Mouse (Mus musculus) limb, embryonic 12.5 days (tissue): ENCODE data around the gene Vmn2r102. TPM values are rescaled to one million over a fixed set of nuclear protein-coding genes. Genes with fewer than 3 reads are reported as not detected.

Experiments used
- ATAC-seq: fragments of 200-750 bp; cut with Nextera tagmentation; 2 replicates; pipeline ENCODE4 v1.8.0; 2017; ENCODE audit warnings: low read depth, moderate TSS enrichment; ENCODE audit not compliant: insufficient number of reproducible peaks, insufficient read depth, low FRiP score, low TSS enrichment
- H3K27ac ChIP-seq: fragments of 300-500 bp; sonication (generic); 2 replicates; pipeline ENCODE4 v1.5.1; 2016; ENCODE audit warnings: mild to moderate bottlenecking, moderate library complexity
- H3K27me3 ChIP-seq: fragments of 300-500 bp; sonication (generic); 2 replicates; pipeline ENCODE4 v1.6.1; 2016; ENCODE audit warnings: mild to moderate bottlenecking, moderate library complexity
- H3K36me3 ChIP-seq: fragments of 300-500 bp; sonication (generic); 2 replicates; pipeline ENCODE4 v1.6.1; 2016; ENCODE audit warnings: mild to moderate bottlenecking, moderate library complexity
- H3K4me1 ChIP-seq: fragments of 300-500 bp; sonication (generic); replicated peaks from 2 replicates; pipeline ENCODE4 v1.6.1; 2016
- H3K4me2 ChIP-seq: fragments of 300-500 bp; sonication (generic); 2 replicates; pipeline ENCODE4 v1.6.1; 2016; ENCODE audit warnings: mild to moderate bottlenecking, moderate library complexity
- H3K4me3 ChIP-seq: fragments of 300-500 bp; sonication (generic); replicated peaks from 2 replicates; pipeline ENCODE4 v1.5.1; 2016; ENCODE audit warnings: mild to moderate bottlenecking
- H3K9ac ChIP-seq: fragments of 300-500 bp; sonication (generic); replicated peaks from 2 replicates; pipeline ENCODE4 v1.6.1; 2016; ENCODE audit warnings: mild to moderate bottlenecking, moderate library complexity
- H3K9me3 ChIP-seq: fragments of 300-500 bp; sonication (generic); 2 replicates; pipeline ENCODE4 v1.6.1; 2016; ENCODE audit warnings: mild to moderate bottlenecking, moderate library complexity
- WGBS: fragments of 180-500 bp; shearing (Covaris S2); methylation state at CpG from one replicate; pipeline ENCODE4 v1.1.7; 2016; 5-methylcytosine and 5-hydroxymethylcytosine counted together
- polyA plus RNA-seq: library from polyadenylated mRNA; unstranded; fragments of >200 nt; fragmentation: Nextera tagmentation; extraction: Ambion mirVana; gene quantifications from 2 replicates; pipeline ENCODE4 v1.2.1, GENCODE M21; 2016

The Vmn2r102 gene
- not detected in 2 replicates for polyA plus RNA-seq

DNA sequence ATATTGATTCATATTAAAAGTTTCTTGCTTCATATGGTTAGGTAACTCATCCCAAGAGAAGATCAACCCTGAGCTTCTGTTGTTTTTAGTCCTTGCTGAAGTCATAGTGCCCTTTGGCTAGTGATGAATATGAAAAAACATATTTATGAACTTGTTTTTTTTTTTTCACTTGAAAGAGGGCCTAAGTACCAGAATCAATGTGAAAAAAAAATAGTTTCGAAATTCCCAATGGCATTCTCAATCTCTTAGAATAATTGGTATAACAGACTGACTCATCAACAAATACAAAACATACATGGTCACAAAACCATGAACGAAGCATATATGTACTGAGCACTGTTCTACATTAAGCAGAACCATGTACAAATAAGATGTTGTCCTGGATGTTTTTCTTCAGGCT, at the start of gene Vmn2r102:
Gene Vmn2r102 (plus strand): TSS at position 301 of the 400 bp plus-strand sequence.
- H3K4me1 ChIP-seq = no peaks in the 10 kb centered on the region
- no peak for ATAC-seq
- 63% methylated on average over 2 of the region's 2 CpGs for WGBS
- no peak within 1 kb of the TSS for H3K9ac ChIP-seq
- no peak within 1 kb of the TSS for H3K4me3 ChIP-seq
- no peaks in the 10 kb centered on the region for H3K9me3 ChIP-seq
- H3K27ac ChIP-seq = no peak within 1 kb of the TSS
- no peaks in the 10 kb centered on the region for H3K36me3 ChIP-seq
- no peaks in the 10 kb centered on the region for H3K27me3 ChIP-seq
- H3K4me2 ChIP-seq = no peak within 1 kb of the TSS

DNA sequence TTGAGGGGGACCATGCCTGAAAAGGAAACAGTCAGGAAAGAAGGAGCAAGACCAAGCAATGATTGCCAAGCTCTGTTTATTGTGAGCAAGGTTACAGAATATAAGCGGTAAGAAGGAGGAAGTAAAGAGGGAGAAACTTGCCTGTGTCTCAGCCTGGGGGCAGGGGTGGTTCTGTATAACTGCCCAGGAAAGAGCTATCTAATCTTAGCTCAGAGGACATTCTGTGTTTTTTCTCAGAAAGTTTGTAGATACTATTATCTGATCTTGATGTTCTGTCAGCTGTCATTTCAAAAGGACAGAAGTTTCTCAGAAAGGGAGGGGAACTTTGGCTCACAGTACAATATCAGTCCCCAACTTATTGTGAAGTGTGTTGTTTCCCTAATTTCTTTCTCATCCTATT, 30.8 kb upstream of the Vmn2r102 start:
- no peaks in the 10 kb centered on the region for H3K27me3 ChIP-seq
- H3K4me1 ChIP-seq = no peaks in the 10 kb centered on the region
- H3K9ac ChIP-seq = no peak overlapping the region
- no peak for ATAC-seq
- H3K27ac ChIP-seq = no peak overlapping the region
- 85% methylated on average over 1 of the region's 1 CpGs for WGBS
- H3K4me2 ChIP-seq = no peak overlapping the region
- no peaks in the 10 kb centered on the region for H3K36me3 ChIP-seq
- H3K9me3 ChIP-seq = peaks cover 47% of the 10 kb centered on the region
- H3K4me3 ChIP-seq = no peak overlapping the region

DNA sequence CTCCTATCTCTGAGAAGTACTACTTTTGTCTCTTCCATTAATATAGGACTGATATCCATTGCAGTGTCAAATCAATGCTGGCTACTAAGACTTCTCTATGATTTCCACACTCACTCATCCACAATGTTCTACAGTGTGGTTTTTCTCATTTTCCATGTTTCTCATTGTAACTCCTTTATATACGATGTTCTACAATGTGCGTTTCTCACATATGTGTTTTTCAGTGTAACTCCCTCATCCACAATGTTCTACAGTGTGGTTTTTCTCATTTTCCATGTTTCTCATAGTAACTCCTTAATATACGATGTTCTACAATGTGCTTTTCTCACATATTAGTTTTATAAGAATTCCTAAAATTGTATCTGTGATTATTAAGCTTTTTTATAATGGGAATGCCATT, 1.7 kb upstream of the Vmn2r102 start:
- no peaks in the 10 kb centered on the region for H3K9me3 ChIP-seq
- no peak overlapping the region for H3K4me3 ChIP-seq
- no peak overlapping the region for H3K27ac ChIP-seq
- H3K36me3 ChIP-seq = no peaks in the 10 kb centered on the region
- 55% methylated on average over 3 of the region's 3 CpGs for WGBS
- H3K27me3 ChIP-seq = no peaks in the 10 kb centered on the region
- H3K9ac ChIP-seq = no peak overlapping the region
- H3K4me2 ChIP-seq = no peak overlapping the region
- ATAC-seq = no peak
- no peaks in the 10 kb centered on the region for H3K4me1 ChIP-seq

DNA sequence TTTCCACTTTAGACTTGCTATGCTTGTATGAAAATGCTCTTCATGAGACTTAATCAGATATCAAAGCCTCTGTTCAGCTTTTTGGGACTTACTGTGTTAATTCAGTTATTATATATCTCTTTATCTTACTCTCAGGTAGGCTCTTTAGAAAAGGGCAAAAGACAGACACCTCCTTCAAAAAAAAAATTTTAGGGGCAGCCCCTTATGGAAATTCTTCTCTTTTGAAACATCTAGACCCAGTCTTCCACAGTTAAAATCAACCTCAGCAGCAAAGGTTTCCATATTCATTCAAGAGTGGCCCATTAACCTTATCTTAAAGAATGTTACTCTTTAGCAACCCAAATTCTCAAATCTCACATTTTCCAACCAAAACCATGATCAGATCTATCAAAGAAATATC, 31.9 kb downstream of the Vmn2r102 start:
- Histone ChIP-seq H3K27me3 (no peaks in the 10 kb centered on the region), H3K36me3 (no peaks in the 10 kb centered on the region), H3K4me1 (no peaks in the 10 kb centered on the region), H3K27ac (no peak overlapping the region), H3K9me3 (peaks cover 24% of the 10 kb centered on the region), H3K4me3 (no peak overlapping the region), H3K9ac (no peak overlapping the region), H3K4me2 (no peak overlapping the region)
- ATAC-seq = no peak

Other genes with a start within 250 kb of the Vmn2r102 start
- gene Vmn2r100, start 155.6 kb upstream of the Vmn2r102 start, polyA plus RNA-seq = not detected in 2 replicates
- not detected in 2 replicates for gene Vmn2r101, start 83.1 kb upstream of the Vmn2r102 start, polyA plus RNA-seq
- gene Vmn2r103, start 113.0 kb downstream of the Vmn2r102 start, polyA plus RNA-seq = not detected in 2 replicates